Mouse (Mus musculus): Measurements from ENCODE around the gene Kif5a. TPM values are rescaled to one million over a fixed set of nuclear protein-coding genes. Genes with fewer than 3 reads are reported as not detected.

Gene Kif5a
- polyA plus RNA-seq, 1 experiment, result 1.7 TPM

DNA sequence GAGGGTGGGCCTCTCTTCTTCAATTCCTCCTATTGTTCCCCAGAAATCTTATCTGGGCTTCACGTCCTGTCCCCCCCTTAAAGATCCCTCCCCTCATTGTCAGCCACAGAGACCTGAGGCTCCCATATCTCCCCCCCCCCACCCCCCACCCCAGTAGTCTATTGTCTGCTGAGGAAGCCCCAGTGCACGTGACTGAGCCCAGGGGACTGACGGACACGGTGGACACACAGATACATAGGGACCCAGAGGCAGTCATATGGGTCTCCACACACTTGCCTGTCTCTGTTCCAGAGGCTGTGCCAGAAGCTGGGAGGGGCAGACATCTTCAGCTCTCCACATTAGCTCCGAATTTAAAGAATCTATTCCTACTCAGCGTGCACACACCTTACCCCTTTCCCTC lies 81.6 kb downstream of the Kif5a start:
- H3K4me3 ChIP-seq (replicated peaks; ENCODE audit: control insufficient read depth, low read depth, low read length), result no peak overlapping the region
- peaks cover 2% of the 10 kb centered on the region; the same call in 1 of the 2 replicates for H3K4me1 ChIP-seq (ENCODE audit: control insufficient read depth, insufficient read depth, low read length)
- H3K27ac ChIP-seq (ENCODE audit: control insufficient read depth, insufficient read depth, low read depth, low read length, poor library complexity), result no peak overlapping the region
- no peak for TF ChIP-seq CTCF (IDR thresholded peaks at IDR 0.05; ENCODE audit: control insufficient read depth, insufficient read depth, low read length)
- TF ChIP-seq POLR2A (IDR thresholded peaks at IDR 0.05; ENCODE audit: borderline replicate concordance, control insufficient read depth, low read depth, low read length), result no peak
- WGBS, result 72% methylated on average over 6 of the region's 6 CpGs

DNA sequence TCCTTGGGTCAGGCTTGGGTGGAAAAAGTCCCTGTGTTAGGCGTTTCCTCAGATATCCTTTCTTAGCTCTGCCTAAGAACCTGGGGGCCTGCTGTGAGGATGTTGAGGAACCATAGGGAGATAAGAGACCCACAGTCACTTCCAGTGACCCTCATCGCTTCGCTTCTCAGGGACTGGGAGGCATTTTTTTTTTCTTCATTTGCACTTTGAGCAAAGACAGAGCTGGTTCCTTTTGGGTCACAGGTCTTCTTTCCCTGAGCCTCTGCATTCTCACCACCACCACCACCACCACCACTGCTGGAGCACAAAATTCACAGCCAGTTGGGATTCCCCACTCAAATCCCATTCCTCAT lies 82.5 kb downstream of the Kif5a start:
- TF ChIP-seq CTCF (IDR thresholded peaks at IDR 0.05; ENCODE audit: control insufficient read depth, insufficient read depth, low read length) (no peak), POLR2A (IDR thresholded peaks at IDR 0.05; ENCODE audit: borderline replicate concordance, control insufficient read depth, low read depth, low read length) (no peak)
- Histone ChIP-seq H3K4me1 (ENCODE audit: control insufficient read depth, insufficient read depth, low read length) (peaks cover 2% of the 10 kb centered on the region; the same call in 1 of the 2 replicates), H3K27ac (ENCODE audit: control insufficient read depth, insufficient read depth, low read depth, low read length, poor library complexity) (no peak overlapping the region), H3K4me3 (replicated peaks; ENCODE audit: control insufficient read depth, low read depth, low read length) (no peak overlapping the region)
- 47% methylated on average over 3 of the region's 3 CpGs for WGBS

DNA sequence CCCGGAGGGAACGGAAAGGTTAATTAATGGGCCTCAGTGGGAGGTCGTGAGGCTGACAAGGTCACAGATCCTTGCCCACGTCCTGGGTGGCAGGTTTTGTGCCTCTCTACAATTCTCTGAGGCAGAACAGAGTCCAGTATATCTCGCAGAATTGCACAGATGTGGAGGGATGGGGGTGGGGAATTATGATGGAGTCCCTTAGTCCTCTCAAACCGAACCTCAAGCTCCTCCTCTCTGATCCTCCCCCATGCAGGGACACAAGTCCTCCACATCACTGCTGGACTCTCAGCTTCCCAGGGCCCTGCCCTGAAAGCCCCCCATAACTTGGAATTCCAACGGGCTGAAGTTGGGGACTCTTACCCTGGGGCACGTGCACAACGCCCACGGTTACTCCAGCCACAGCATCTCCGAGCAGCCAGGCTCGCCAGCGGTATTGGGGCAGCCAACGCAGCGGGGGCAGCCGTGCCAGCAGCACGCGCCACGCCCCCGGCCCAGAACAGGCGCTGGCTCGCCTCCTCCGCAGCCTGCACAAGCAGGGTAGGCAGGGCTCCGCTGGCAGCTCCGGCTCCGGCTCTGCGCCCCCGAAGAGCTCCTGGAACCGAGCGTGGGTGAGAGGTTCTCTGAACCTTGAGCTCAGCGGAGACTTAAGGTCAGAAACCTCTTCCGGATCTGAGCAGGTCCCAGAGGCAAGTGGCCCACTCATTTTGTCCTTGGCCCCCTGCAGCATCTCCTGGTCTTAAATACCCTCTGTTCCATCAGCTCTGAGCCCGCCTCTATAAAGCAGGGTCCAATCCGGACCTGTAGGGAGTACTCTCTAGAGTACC lies 83.1 kb downstream of the Kif5a start, which contains the start of gene Slc26a10:
Gene Slc26a10 (minus strand): TSS at position 775 of the 824 bp plus-strand sequence.
- Histone ChIP-seq H3K4me1 (ENCODE audit: control insufficient read depth, insufficient read depth, low read length) (peaks cover 2% of the 10 kb centered on the region; the same call in 1 of the 2 replicates), H3K4me3 (replicated peaks; ENCODE audit: control insufficient read depth, low read depth, low read length) (no peak within 1 kb of the TSS), H3K27ac (ENCODE audit: control insufficient read depth, insufficient read depth, low read depth, low read length, poor library complexity) (no peak within 1 kb of the TSS)
- WGBS, result 6% methylated on average over 34 of the region's 34 CpGs
- no peak for TF ChIP-seq POLR2A (IDR thresholded peaks at IDR 0.05; ENCODE audit: borderline replicate concordance, control insufficient read depth, low read depth, low read length)
- no peak for TF ChIP-seq CTCF (IDR thresholded peaks at IDR 0.05; ENCODE audit: control insufficient read depth, insufficient read depth, low read length)

DNA sequence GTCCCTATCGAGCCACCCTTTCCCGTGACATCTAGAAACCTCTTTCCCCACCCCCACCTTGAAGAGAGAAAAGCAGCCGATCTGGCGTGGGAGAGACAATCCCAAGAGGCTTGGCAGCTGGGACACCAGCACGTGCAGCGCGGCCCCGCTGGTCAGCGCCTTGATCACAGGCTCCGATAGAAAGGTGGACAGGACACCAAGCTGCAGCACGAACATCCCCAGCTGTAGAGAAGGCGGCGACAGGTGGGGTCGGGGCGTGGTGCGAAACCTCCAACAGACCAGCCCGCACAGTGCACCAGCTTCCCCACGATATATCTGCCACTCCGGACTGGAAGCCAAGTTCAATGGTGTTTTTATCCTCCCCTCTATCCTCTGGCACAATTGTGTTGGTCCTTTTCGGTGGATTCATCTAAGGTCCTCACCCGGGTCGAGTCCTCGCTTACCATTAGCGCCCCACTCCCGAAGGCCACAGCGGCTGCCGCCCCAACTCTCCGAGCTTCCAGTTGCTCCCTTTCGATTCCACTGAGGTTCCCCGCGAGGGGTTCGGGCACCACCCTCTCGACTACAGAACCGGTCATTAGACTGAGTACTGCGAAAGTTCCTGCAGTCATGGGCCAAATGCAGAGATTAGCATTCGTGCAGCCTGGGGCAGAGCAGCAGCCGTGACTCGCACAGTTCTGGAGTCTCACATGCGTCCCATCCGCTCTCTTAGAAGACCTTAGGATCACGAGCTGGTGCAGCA lies 84.7 kb downstream of the Kif5a start:
- H3K27ac ChIP-seq (ENCODE audit: control insufficient read depth, insufficient read depth, low read depth, low read length, poor library complexity), result no peak overlapping the region
- no peak overlapping the region for H3K4me3 ChIP-seq (replicated peaks; ENCODE audit: control insufficient read depth, low read depth, low read length)
- H3K4me1 ChIP-seq (ENCODE audit: control insufficient read depth, insufficient read depth, low read length), result peaks cover 2% of the 10 kb centered on the region; the same call in 1 of the 2 replicates
- 4% methylated on average over 41 of the region's 41 CpGs for WGBS
- TF ChIP-seq POLR2A (IDR thresholded peaks at IDR 0.05; ENCODE audit: borderline replicate concordance, control insufficient read depth, low read depth, low read length) (no peak), CTCF (IDR thresholded peaks at IDR 0.05; ENCODE audit: control insufficient read depth, insufficient read depth, low read length) (no peak)

DNA sequence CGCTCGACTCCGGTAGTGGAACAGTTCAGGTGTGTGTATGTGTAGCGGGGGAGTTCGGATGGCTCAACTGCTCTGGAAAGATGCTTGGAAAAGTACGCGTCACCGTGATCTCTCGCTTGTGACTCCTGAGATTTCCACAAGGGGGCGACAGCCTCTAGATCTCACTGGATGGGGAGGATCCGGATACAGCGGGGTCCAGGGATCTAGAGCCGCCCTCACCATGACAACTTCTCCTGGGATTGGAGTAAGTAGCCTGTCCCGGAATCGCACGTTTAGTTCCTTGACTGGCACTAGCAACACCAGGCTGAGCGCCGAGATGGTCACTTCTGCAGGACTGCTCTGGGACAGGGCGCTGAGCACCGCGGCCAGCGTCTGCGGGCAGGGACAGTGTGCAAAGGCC lies 85.4 kb downstream of the Kif5a start:
- no peak overlapping the region for H3K27ac ChIP-seq (ENCODE audit: control insufficient read depth, insufficient read depth, low read depth, low read length, poor library complexity)
- H3K4me1 ChIP-seq (ENCODE audit: control insufficient read depth, insufficient read depth, low read length), result peaks cover 2% of the 10 kb centered on the region; the same call in 1 of the 2 replicates
- 3% methylated on average over 23 of the region's 23 CpGs for WGBS
- H3K4me3 ChIP-seq (replicated peaks; ENCODE audit: control insufficient read depth, low read depth, low read length), result no peak overlapping the region
- TF ChIP-seq CTCF (IDR thresholded peaks at IDR 0.05; ENCODE audit: control insufficient read depth, insufficient read depth, low read length) (peak; percentile 79), POLR2A (IDR thresholded peaks at IDR 0.05; ENCODE audit: borderline replicate concordance, control insufficient read depth, low read depth, low read length) (no peak)

DNA sequence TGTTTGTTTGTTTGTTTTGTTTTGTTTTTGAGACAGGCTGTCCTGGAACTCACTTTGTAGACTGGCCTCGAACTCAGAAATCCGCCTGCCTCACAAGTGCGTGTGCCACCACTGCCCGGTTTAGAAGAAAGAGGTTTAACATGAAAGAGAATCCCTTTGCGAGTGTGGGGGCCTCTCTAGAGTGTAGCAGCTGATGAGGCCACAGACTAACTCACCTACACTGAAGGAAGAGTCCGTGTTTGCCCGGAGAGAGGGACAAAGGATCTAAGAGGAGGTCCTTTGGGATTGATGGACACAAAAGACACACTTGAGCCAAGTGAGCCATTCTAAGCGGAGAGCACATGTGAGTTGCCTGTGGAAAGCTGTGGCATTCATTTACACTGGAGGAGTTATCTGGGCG lies 85.9 kb downstream of the Kif5a start:
- Histone ChIP-seq H3K4me3 (replicated peaks; ENCODE audit: control insufficient read depth, low read depth, low read length) (no peak overlapping the region), H3K4me1 (ENCODE audit: control insufficient read depth, insufficient read depth, low read length) (peaks cover 2% of the 10 kb centered on the region; the same call in 1 of the 2 replicates)

DNA sequence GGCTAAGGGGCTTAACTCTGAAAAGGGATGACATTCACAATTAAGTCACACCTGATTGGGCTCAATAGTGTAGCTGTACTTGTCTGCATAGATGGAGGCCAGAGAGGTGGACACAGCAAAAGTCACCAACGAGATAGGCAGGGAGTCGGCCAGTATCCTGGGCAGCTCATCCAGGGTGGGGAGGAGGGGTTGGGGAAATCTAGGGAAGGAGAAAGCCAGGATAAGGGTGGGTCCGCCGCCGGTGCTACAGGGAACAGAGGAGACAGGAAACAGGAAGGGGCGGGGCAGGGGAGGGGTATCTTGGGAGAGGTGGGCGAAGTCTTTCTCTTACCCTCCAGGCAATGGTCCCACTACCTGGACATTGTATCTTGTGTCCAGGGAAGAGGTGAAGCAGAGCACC lies 86.4 kb downstream of the Kif5a start:
- no peak for TF ChIP-seq POLR2A (IDR thresholded peaks at IDR 0.05; ENCODE audit: borderline replicate concordance, control insufficient read depth, low read depth, low read length)
- TF ChIP-seq CTCF (IDR thresholded peaks at IDR 0.05; ENCODE audit: control insufficient read depth, insufficient read depth, low read length), result no peak
- H3K27ac ChIP-seq (ENCODE audit: control insufficient read depth, insufficient read depth, low read depth, low read length, poor library complexity), result no peak overlapping the region
- H3K4me1 ChIP-seq (ENCODE audit: control insufficient read depth, insufficient read depth, low read length), result peaks cover 2% of the 10 kb centered on the region; the same call in 1 of the 2 replicates
- no peak overlapping the region for H3K4me3 ChIP-seq (replicated peaks; ENCODE audit: control insufficient read depth, low read depth, low read length)
- 5% methylated on average over 7 of the region's 7 CpGs for WGBS

More for the DNA sequence above, 85.9 kb downstream of the Kif5a start:
- 20% methylated on average over 9 of the region's 9 CpGs for WGBS
- TF ChIP-seq CTCF (IDR thresholded peaks at IDR 0.05; ENCODE audit: control insufficient read depth, insufficient read depth, low read length) (no peak), POLR2A (IDR thresholded peaks at IDR 0.05; ENCODE audit: borderline replicate concordance, control insufficient read depth, low read depth, low read length) (no peak)
- no peak overlapping the region for H3K27ac ChIP-seq (ENCODE audit: control insufficient read depth, insufficient read depth, low read depth, low read length, poor library complexity)

DNA sequence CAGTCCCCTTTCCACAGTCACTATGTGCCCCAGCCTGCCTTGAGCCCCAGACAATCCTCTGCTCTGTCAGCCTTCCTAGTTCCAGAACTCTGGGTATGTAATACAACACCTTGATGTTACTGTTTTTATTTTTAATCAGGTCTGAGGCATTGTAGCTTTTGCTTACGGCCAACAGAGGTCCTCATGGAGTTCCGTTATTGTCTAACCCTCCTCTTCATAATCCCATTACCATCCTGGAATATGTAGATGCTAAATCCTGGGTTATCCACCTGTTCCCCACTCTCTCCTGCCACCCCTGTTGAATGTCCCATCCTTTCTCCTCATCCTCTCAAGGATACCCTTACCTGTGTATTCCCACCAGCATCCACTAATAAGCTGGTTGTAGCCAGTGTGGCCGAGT lies 86.9 kb downstream of the Kif5a start:
- TF ChIP-seq CTCF (IDR thresholded peaks at IDR 0.05; ENCODE audit: control insufficient read depth, insufficient read depth, low read length) (no peak), POLR2A (IDR thresholded peaks at IDR 0.05; ENCODE audit: borderline replicate concordance, control insufficient read depth, low read depth, low read length) (no peak)
- whole genome bisulfite sequencing, result 34% methylated on average over 3 of the region's 3 CpGs
- peaks cover 2% of the 10 kb centered on the region; the same call in 1 of the 2 replicates for H3K4me1 ChIP-seq (ENCODE audit: control insufficient read depth, insufficient read depth, low read length)
- H3K4me3 ChIP-seq (replicated peaks; ENCODE audit: control insufficient read depth, low read depth, low read length), result no peak overlapping the region
- no peak overlapping the region for H3K27ac ChIP-seq (ENCODE audit: control insufficient read depth, insufficient read depth, low read depth, low read length, poor library complexity)

Other genes with a start within 250 kb of the Kif5a start
- gene Tsfm, start 232.5 kb downstream of the Kif5a start, polyA plus RNA-seq (2011; ENCODE audit: insufficient read depth, insufficient read length, low replicate concordance, missing spikeins), result 9.7 and 23.6 TPM in 2 replicates
- 10.0 and 14.6 TPM in 2 replicates for gene Mettl1, start 221.9 kb downstream of the Kif5a start, polyA plus RNA-seq (2011; ENCODE audit: insufficient read depth, insufficient read length, low replicate concordance, missing spikeins)
- 1.1 TPM in 1 of 2 replicates, not detected in the other for gene Eef1akmt3, start 221.8 kb downstream of the Kif5a start, polyA plus RNA-seq (2011; ENCODE audit: insufficient read depth, insufficient read length, low replicate concordance, missing spikeins)
- gene Cyp27b1, start 215.1 kb downstream of the Kif5a start, polyA plus RNA-seq (2011; ENCODE audit: insufficient read depth, insufficient read length, low replicate concordance, missing spikeins), result not detected in 2 replicates
- gene March9, start 203.2 kb downstream of the Kif5a start, polyA plus RNA-seq (2011; ENCODE audit: insufficient read depth, insufficient read length, low replicate concordance, missing spikeins), result 1.6 TPM in 1 of 2 replicates, not detected in the other
- 127 and 148 TPM in 2 replicates for gene Cdk4, start 199.8 kb downstream of the Kif5a start, polyA plus RNA-seq (2011; ENCODE audit: insufficient read depth, insufficient read length, low replicate concordance, missing spikeins)
- gene Tspan31, start 193.1 kb downstream of the Kif5a start, polyA plus RNA-seq (2011; ENCODE audit: insufficient read depth, insufficient read length, low replicate concordance, missing spikeins), result 15.7 and 22.5 TPM in 2 replicates
- 11.0 and 27.3 TPM in 2 replicates for gene Agap2, start 188.1 kb downstream of the Kif5a start, polyA plus RNA-seq (2011; ENCODE audit: insufficient read depth, insufficient read length, low replicate concordance, missing spikeins)
- gene Os9, start 142.2 kb downstream of the Kif5a start, polyA plus RNA-seq (2011; ENCODE audit: insufficient read depth, insufficient read length, low replicate concordance, missing spikeins), result 34.7 and 69.0 TPM in 2 replicates
- gene B4galnt1, start 98.1 kb downstream of the Kif5a start, polyA plus RNA-seq (2011; ENCODE audit: insufficient read depth, insufficient read length, low replicate concordance, missing spikeins), result 26.4 and 54.8 TPM in 2 replicates
- not detected in 2 replicates for gene Slc26a10, start 82.7 kb downstream of the Kif5a start, polyA plus RNA-seq (2011; ENCODE audit: insufficient read depth, insufficient read length, low replicate concordance, missing spikeins)
- gene Arhgef25, start 73.3 kb downstream of the Kif5a start, polyA plus RNA-seq (2011; ENCODE audit: insufficient read depth, insufficient read length, low replicate concordance, missing spikeins), result 9.9 and 25.0 TPM in 2 replicates
- gene Dtx3, start 67.6 kb downstream of the Kif5a start, polyA plus RNA-seq (2011; ENCODE audit: insufficient read depth, insufficient read length, low replicate concordance, missing spikeins), result 58.4 and 78.7 TPM in 2 replicates
- gene Pip4k2c, start 51.8 kb downstream of the Kif5a start, polyA plus RNA-seq (2011; ENCODE audit: insufficient read depth, insufficient read length, low replicate concordance, missing spikeins), result 18.1 and 24.9 TPM in 2 replicates
- gene Dctn2, start 3.0 kb upstream of the Kif5a start, polyA plus RNA-seq (2011; ENCODE audit: insufficient read depth, insufficient read length, low replicate concordance, missing spikeins), result 68.6 and 115 TPM in 2 replicates
- gene Mbd6, start 25.7 kb upstream of the Kif5a start, polyA plus RNA-seq (2011; ENCODE audit: insufficient read depth, insufficient read length, low replicate concordance, missing spikeins), result 75.9 and 131 TPM in 2 replicates
- gene Mars, start 48.4 kb upstream of the Kif5a start, polyA plus RNA-seq (2011; ENCODE audit: insufficient read depth, insufficient read length, low replicate concordance, missing spikeins), result 41.6 and 85.0 TPM in 2 replicates
- gene Arhgap9, start 58.6 kb upstream of the Kif5a start, polyA plus RNA-seq (2011; ENCODE audit: insufficient read depth, insufficient read length, low replicate concordance, missing spikeins), result 30.1 and 77.2 TPM in 2 replicates
- gene Gli1, start 78.6 kb upstream of the Kif5a start, polyA plus RNA-seq (2011; ENCODE audit: insufficient read depth, insufficient read length, low replicate concordance, missing spikeins), result 2.2 TPM in 1 of 2 replicates, not detected in the other
- gene Inhbe, start 91.1 kb upstream of the Kif5a start, polyA plus RNA-seq (2011; ENCODE audit: insufficient read depth, insufficient read length, low replicate concordance, missing spikeins), result 0.27 TPM in 1 of 2 replicates, not detected in the other
- 0.52 TPM in 1 of 2 replicates, not detected in the other for gene Inhbc, start 107.1 kb upstream of the Kif5a start, polyA plus RNA-seq (2011; ENCODE audit: insufficient read depth, insufficient read length, low replicate concordance, missing spikeins)
- gene R3hdm2, start 117.0 kb upstream of the Kif5a start, polyA plus RNA-seq (2011; ENCODE audit: insufficient read depth, insufficient read length, low replicate concordance, missing spikeins), result 59.7 and 144 TPM in 2 replicates
- gene Stac3, start 238.3 kb upstream of the Kif5a start, polyA plus RNA-seq (2011; ENCODE audit: insufficient read depth, insufficient read length, low replicate concordance, missing spikeins), result 2.4 and 5.0 TPM in 2 replicates

Measured in bone marrow, adult 2 months (tissue).